Mouse (Mus musculus) olfactory bulb, adult 2 months (tissue): Measurements from ENCODE around the gene Lce1m.

ENCODE experiments used
- CTCF ChIP-seq: fragments of 200-500 bp; IDR thresholded peaks from 2 replicates; pipeline ENCODE4 v1.5.1; 2012; ENCODE audit warnings: low read depth, mild to moderate bottlenecking, low read length, moderate library complexity; ENCODE audit not compliant: insufficient read depth
- POLR2A ChIP-seq: fragments of 200-500 bp; IDR thresholded peaks from 2 replicates; pipeline ENCODE4 v1.6.1; 2012; ENCODE audit warnings: mild to moderate bottlenecking, low read depth, low read length, moderate library complexity; ENCODE audit not compliant: insufficient read depth

GRCm38 (mm10) chr3:93014871-93015270 is 4.0 kb downstream of the Lce1m start:
- TF ChIP-seq CTCF: no peak
- no peak for TF ChIP-seq POLR2A
